Mouse (Mus musculus) MEL (cell line): ENCODE measurements at regions not wholly inside any gene's neighbourhood (a gene's known extent, or its start where the extent isn't known, plus 50 kb on each side); places are given as distances from the start of the nearest gene placed in this dataset.

Experiments
- DNase-seq: peaks from one replicate; pipeline ENCODE4 v3.0.0; 2011; ENCODE audit warnings: low read depth, low spot score
- H3K27ac ChIP-seq: 2 replicates; pipeline ENCODE4 v1.5.1; 2012; ENCODE audit warnings: low read depth, mild to moderate bottlenecking, control low read depth, low read length, moderate library complexity; ENCODE audit not compliant: control insufficient read depth
- H3K27me3 ChIP-seq, 2 experiments: fragments of 150-350 bp in 1 of 2; sonication (generic) in 1 of 2; 2 replicates each; pipeline ENCODE4 v1.6.1; 2012; ENCODE audit warnings: low read length in 2 of 2, mild to moderate bottlenecking in 2 of 2, improper control_type of control experiment in 1 of 2, moderate library complexity in 1 of 2; ENCODE audit not compliant: insufficient read depth in 2 of 2, control insufficient read depth in 1 of 2
- H3K36me3 ChIP-seq, 2 experiments: 2 replicates each; pipeline ENCODE4 v1.6.1; 2012 to 2014; ENCODE audit warnings: low read length in 2 of 2, improper control_type of control experiment in 1 of 2, inconsistent platforms in 1 of 2, mild to moderate bottlenecking in 1 of 2; ENCODE audit not compliant: insufficient read depth in 2 of 2, control insufficient read depth in 1 of 2
- H3K4me1 ChIP-seq, 2 experiments: fragments of 150-350 bp in 1 of 2; sonication (generic) in 1 of 2; 2 replicates each; pipeline ENCODE4 v1.6.1; 2012; ENCODE audit warnings: low read length in 2 of 2, improper control_type of control experiment in 1 of 2, mild to moderate bottlenecking in 1 of 2; ENCODE audit not compliant: insufficient read depth in 2 of 2, control insufficient read depth in 1 of 2
- H3K4me3 ChIP-seq, 2 experiments: fragments of 150-350 bp in 1 of 2; sonication (generic) in 1 of 2; 2 replicates each; pipeline ENCODE4 v1.5.1; 2012; ENCODE audit warnings: low read depth in 2 of 2, low read length in 2 of 2, mild to moderate bottlenecking in 2 of 2, moderate library complexity in 2 of 2, control low read depth in 1 of 2, improper control_type of control experiment in 1 of 2; ENCODE audit not compliant: control insufficient read depth in 1 of 2, insufficient read depth in 1 of 2
- H3K79me2 ChIP-seq: 2 replicates; pipeline ENCODE4 v1.6.1; 2012; ENCODE audit warnings: mild to moderate bottlenecking, low read length, moderate library complexity; ENCODE audit not compliant: control insufficient read depth, poor library complexity, insufficient read depth
- H3K9ac ChIP-seq: 2 replicates; pipeline ENCODE4 v1.6.1; 2012; ENCODE audit warnings: low read depth, mild to moderate bottlenecking, control low read depth, low read length, moderate library complexity; ENCODE audit not compliant: control insufficient read depth, poor library complexity, severe bottlenecking
- H3K9me3 ChIP-seq: fragments of 150-350 bp; sonication (generic); replicated peaks from 2 replicates; pipeline ENCODE4 v1.6.1; 2012; ENCODE audit warnings: mild to moderate bottlenecking, low read length, improper control_type of control experiment, moderate library complexity; ENCODE audit not compliant: insufficient read depth
- BHLHE40 ChIP-seq: IDR thresholded peaks from 2 replicates; pipeline ENCODE4 v1.6.1; 2012; ENCODE audit warnings: low read depth, mild to moderate bottlenecking, inconsistent platforms, low read length, improper control_type of control experiment, borderline replicate concordance
- CHD1 ChIP-seq: IDR thresholded peaks from 2 replicates; pipeline ENCODE4 v1.6.1; 2012; ENCODE audit warnings: low read depth, mild to moderate bottlenecking, inconsistent platforms, low read length, improper control_type of control experiment
- CHD2 ChIP-seq: IDR thresholded peaks from 2 replicates; pipeline ENCODE4 v1.6.1; 2011; ENCODE audit warnings: low read length, improper control_type of control experiment
- CTCF ChIP-seq, 3 experiments: IDR thresholded peaks in 2 of 3; conservative IDR thresholded peaks in 1 of 3; 2 replicates each; pipeline ENCODE4 v1.5.1; 2011 to 2012; ENCODE audit warnings: low read length in 3 of 3, low read depth in 2 of 3, mild to moderate bottlenecking in 2 of 3, improper control_type of control experiment in 1 of 3, inconsistent platforms in 1 of 3, mixed read lengths in 1 of 3, moderate library complexity in 1 of 3; ENCODE audit not compliant: control insufficient read depth in 1 of 3, insufficient read depth in 1 of 3, poor library complexity in 1 of 3, severe bottlenecking in 1 of 3
- EP300 ChIP-seq, 2 experiments: IDR thresholded peaks; 2 replicates each; pipeline ENCODE4 v1.6.1; 2011; ENCODE audit warnings: improper control_type of control experiment in 2 of 2, low read length in 2 of 2, low read depth in 1 of 2, mild to moderate bottlenecking in 1 of 2
- ETS1 ChIP-seq: IDR thresholded peaks from 2 replicates; pipeline ENCODE4 v1.6.1; 2012; ENCODE audit warnings: low read depth, mild to moderate bottlenecking, inconsistent platforms, low read length, improper control_type of control experiment, moderate library complexity
- HCFC1 ChIP-seq: IDR thresholded peaks from 2 replicates; pipeline ENCODE4 v1.6.1; 2012; ENCODE audit warnings: low read depth, mild to moderate bottlenecking, inconsistent platforms, low read length, improper control_type of control experiment, moderate library complexity
- JUND ChIP-seq: IDR thresholded peaks from 2 replicates; pipeline ENCODE4 v1.6.1; 2011; ENCODE audit warnings: low read depth, mild to moderate bottlenecking, improper control_type of control experiment, low read length
- KAT2A ChIP-seq: conservative IDR thresholded peaks from 2 replicates; pipeline ENCODE4 v1.6.1; 2012; ENCODE audit warnings: low read depth, low read length, improper control_type of control experiment, inconsistent platforms
- MAFK ChIP-seq: IDR thresholded peaks from 2 replicates; pipeline ENCODE4 v1.6.1; 2011; ENCODE audit warnings: low read depth, mild to moderate bottlenecking, low read length, improper control_type of control experiment, borderline replicate concordance
- MAX ChIP-seq: IDR thresholded peaks from 2 replicates; pipeline ENCODE4 v1.6.1; 2011; ENCODE audit warnings: low read length, improper control_type of control experiment
- MAZ ChIP-seq: IDR thresholded peaks from 2 replicates; pipeline ENCODE4 v1.6.1; 2012; ENCODE audit warnings: low read depth, mild to moderate bottlenecking, inconsistent platforms, low read length, improper control_type of control experiment
- MXI1 ChIP-seq: IDR thresholded peaks from 2 replicates; pipeline ENCODE4 v1.6.1; 2011; ENCODE audit warnings: mild to moderate bottlenecking, low read depth, low read length, improper control_type of control experiment
- MYB ChIP-seq: IDR thresholded peaks from 2 replicates; pipeline ENCODE4 v1.6.1; 2011; ENCODE audit warnings: mild to moderate bottlenecking, low read depth, low read length, improper control_type of control experiment
- NELFE ChIP-seq: IDR thresholded peaks from 2 replicates; pipeline ENCODE4 v1.6.1; 2011; ENCODE audit warnings: low read depth, low read length, improper control_type of control experiment
- POLR2AphosphoS2 ChIP-seq: IDR thresholded peaks from 2 replicates; pipeline ENCODE4 v1.6.1; 2011; ENCODE audit warnings: low read length, improper control_type of control experiment
- POLR2AphosphoS5 ChIP-seq: IDR thresholded peaks from 2 replicates; pipeline ENCODE4 v1.6.1; 2012; ENCODE audit warnings: low read depth, borderline replicate concordance, mild to moderate bottlenecking, inconsistent platforms, low read length, moderate library complexity, mixed read lengths
- RAD21 ChIP-seq: IDR thresholded peaks from 2 replicates; pipeline ENCODE4 v1.6.1; 2011; ENCODE audit warnings: mild to moderate bottlenecking, low read depth, low read length, improper control_type of control experiment
- SIN3A ChIP-seq: IDR thresholded peaks from 2 replicates; pipeline ENCODE4 v1.6.1; 2012; ENCODE audit warnings: low read length, improper control_type of control experiment, inconsistent platforms
- SMC3 ChIP-seq: IDR thresholded peaks from 2 replicates; pipeline ENCODE4 v1.6.1; 2011; ENCODE audit warnings: low read depth, low read length, improper control_type of control experiment
- TAL1 ChIP-seq: IDR thresholded peaks from 2 replicates; pipeline ENCODE4 v1.6.1; 2012; ENCODE audit warnings: mild to moderate bottlenecking, inconsistent platforms, low read length, moderate library complexity, mixed read lengths
- TBP ChIP-seq: IDR thresholded peaks from 2 replicates; pipeline ENCODE4 v1.8.0; 2011; ENCODE audit warnings: low read depth, low read length, improper control_type of control experiment
- TCF12 ChIP-seq: IDR thresholded peaks from 2 replicates; pipeline ENCODE4 v1.6.1; 2014; ENCODE audit warnings: low read depth, mild to moderate bottlenecking, inconsistent platforms, low read length, improper control_type of control experiment, moderate library complexity
- UBTF ChIP-seq: IDR thresholded peaks from 2 replicates; pipeline ENCODE4 v1.6.1; 2012; ENCODE audit warnings: low read depth, mild to moderate bottlenecking, inconsistent platforms, low read length, improper control_type of control experiment, moderate library complexity, borderline replicate concordance; ENCODE audit not compliant: insufficient read depth
- USF1 ChIP-seq: IDR thresholded peaks from 2 replicates; pipeline ENCODE4 v1.6.1; 2014; ENCODE audit warnings: low read depth, mild to moderate bottlenecking, inconsistent platforms, low read length, improper control_type of control experiment, moderate library complexity
- USF2 ChIP-seq, 2 experiments: IDR thresholded peaks; 2 replicates each; pipeline ENCODE4 v1.6.1; 2011 to 2012; ENCODE audit warnings: improper control_type of control experiment in 2 of 2, low read length in 2 of 2, borderline replicate concordance in 1 of 2, inconsistent platforms in 1 of 2, low read depth in 1 of 2, mild to moderate bottlenecking in 1 of 2; ENCODE audit not compliant: insufficient read depth in 1 of 2
- ZNF384 ChIP-seq: IDR thresholded peaks from 2 replicates; pipeline ENCODE4 v1.6.1; 2012; ENCODE audit warnings: low read depth, mild to moderate bottlenecking, inconsistent platforms, low read length, improper control_type of control experiment

DNA sequence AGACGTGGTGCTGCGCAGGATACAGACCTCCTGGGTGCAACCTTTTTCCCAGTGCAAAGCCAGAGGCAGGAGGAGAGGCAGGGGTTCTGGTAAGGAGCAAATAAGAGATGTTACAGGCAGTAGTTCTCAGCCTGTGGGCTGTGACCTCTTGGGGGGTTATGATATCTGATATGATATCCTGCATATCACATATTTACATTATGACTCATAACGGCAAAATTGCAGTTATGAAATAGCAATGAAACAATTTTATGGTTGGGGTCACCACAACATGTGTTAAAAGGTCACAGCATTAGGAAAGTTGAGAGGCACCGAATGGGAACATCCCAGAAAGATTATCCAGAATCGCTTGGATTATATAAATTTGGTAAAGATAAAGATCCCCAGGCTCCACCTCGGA, 502.8 kb upstream of the Adam5 start:
- peaks cover 0 to 7% of the 10 kb centered on the region in 2 experiments; a peak in 2 of 4 replicates for H3K36me3 ChIP-seq
- no peak for DNase-seq
- H3K79me2 ChIP-seq, result no peaks in the 10 kb centered on the region
- H3K9ac ChIP-seq, result no peak overlapping the region
- H3K9me3 ChIP-seq, result no peaks in the 10 kb centered on the region
- TF ChIP-seq CHD2 (no peak), TCF12 (no peak), CTCF (IDR thresholded peaks at IDR 0.05 in 2 of 3, conservative IDR thresholded peaks at IDR 0.05 in 1 of 3; ENCODE audit: control insufficient read depth in 1 of 3, insufficient read depth in 1 of 3, low read depth in 2 of 3, low read length in 3 of 3, poor library complexity in 1 of 3, severe bottlenecking in 1 of 3) (no peak), RAD21 (no peak), EP300 (IDR thresholded peaks at IDR 0.05; ENCODE audit: low read depth in 1 of 2, low read length in 2 of 2) (no peak), USF2 (IDR thresholded peaks at IDR 0.05; ENCODE audit: borderline replicate concordance in 1 of 2, insufficient read depth in 1 of 2, low read depth in 1 of 2, low read length in 2 of 2) (no peak), ETS1 (no peak), JUND (no peak), USF1 (no peak), MYB (no peak), MAFK (no peak), SMC3 (no peak), MAZ (no peak), MXI1 (no peak), POLR2AphosphoS2 (no peak), TBP (no peak), UBTF (no peak), SIN3A (no peak), KAT2A (no peak), NELFE (no peak)
- H3K4me3 ChIP-seq, result no peak overlapping the region
- H3K27ac ChIP-seq, result no peak overlapping the region
- H3K4me1 ChIP-seq, result peaks cover 0 to 3% of the 10 kb centered on the region in 2 experiments; a peak in 1 of 4 replicates
- no peaks in the 10 kb centered on the region for H3K27me3 ChIP-seq

GRCm38 (mm10) chr8:25326257-25326656, 502.1 kb upstream of the Adam5 start:
- DNase-seq, result no peak
- Histone ChIP-seq H3K27me3 (no peaks in the 10 kb centered on the region; a peak in 1 of 4 replicates), H3K9me3 (no peaks in the 10 kb centered on the region), H3K9ac (no peak overlapping the region), H3K79me2 (no peaks in the 10 kb centered on the region), H3K27ac (no peak overlapping the region), H3K36me3 (peaks cover 0 to 7% of the 10 kb centered on the region in 2 experiments; a peak in 2 of 4 replicates), H3K4me3 (no peak overlapping the region), H3K4me1 (peaks cover 0 to 3% of the 10 kb centered on the region in 2 experiments; a peak in 1 of 4 replicates)
- TF ChIP-seq TAL1 (no peak), HCFC1 (no peak), CHD1 (no peak), MAZ (no peak), ZNF384 (no peak), MXI1 (no peak), RAD21 (no peak), POLR2AphosphoS5 (no peak), BHLHE40 (no peak), MAX (no peak)
